Mouse (Mus musculus) midbrain, embryonic 14.5 days (tissue): ENCODE measurements around the gene Stk4. TPM values are rescaled to one million over a fixed set of nuclear protein-coding genes. Genes with fewer than 3 reads are reported as not detected.

Experiments
- ATAC-seq: fragments of 200-750 bp; cut with Nextera tagmentation; 2 replicates; pipeline ENCODE4 v1.8.0; 2017; ENCODE audit warnings: moderate number of reproducible peaks, moderate library complexity; ENCODE audit not compliant: low FRiP score, low TSS enrichment
- DNase-seq: peaks from one replicate; pipeline ENCODE4 v3.0.0-alpha.2; 2015
- H3K27ac ChIP-seq: fragments of 300-500 bp; sonication (generic); replicated peaks from 2 replicates; pipeline ENCODE4 v1.5.1; 2014; ENCODE audit warnings: mild to moderate bottlenecking, low read depth, low read length, moderate library complexity
- H3K27me3 ChIP-seq: fragments of 300-500 bp; sonication (generic); 2 replicates; pipeline ENCODE4 v1.6.1; 2014; ENCODE audit warnings: low read length, control low read depth, mixed read lengths; ENCODE audit not compliant: control insufficient read depth, insufficient read depth
- H3K36me3 ChIP-seq: fragments of 300-500 bp; sonication (generic); 2 replicates; pipeline ENCODE4 v1.6.1; 2014; ENCODE audit warnings: low read length, control low read depth; ENCODE audit not compliant: control insufficient read depth, insufficient read depth
- H3K4me1 ChIP-seq: fragments of 300-500 bp; sonication (generic); 2 replicates; pipeline ENCODE4 v1.6.1; 2014; ENCODE audit warnings: mild to moderate bottlenecking, antibody characterized with exemption, low read length, control low read depth; ENCODE audit not compliant: control insufficient read depth, insufficient read depth
- H3K4me2 ChIP-seq: fragments of 300-500 bp; sonication (generic); 2 replicates; pipeline ENCODE4 v1.6.1; 2014; ENCODE audit warnings: mild to moderate bottlenecking, low read length, moderate library complexity
- H3K4me3 ChIP-seq: fragments of 300-500 bp; sonication (generic); replicated peaks from 2 replicates; pipeline ENCODE4 v1.5.1; 2014; ENCODE audit warnings: low read depth, low read length
- H3K9ac ChIP-seq: fragments of 300-500 bp; sonication (generic); replicated peaks from 2 replicates; pipeline ENCODE4 v1.6.1; 2014; ENCODE audit warnings: mild to moderate bottlenecking, low read length, moderate library complexity
- H3K9me3 ChIP-seq: fragments of 300-500 bp; sonication (generic); 2 replicates; pipeline ENCODE4 v1.6.1; 2016; ENCODE audit warnings: low read length, control low read depth, mixed read lengths; ENCODE audit not compliant: control insufficient read depth
- whole genome bisulfite sequencing: fragments of 180-500 bp; shearing (Covaris S2); extraction: QIAGEN DNeasy Blood & Tissue Kit; methylation state at CpG from one replicate; pipeline ENCODE4 v1.1.7; 2014; 5-methylcytosine and 5-hydroxymethylcytosine counted together
- polyA plus RNA-seq: library from polyadenylated mRNA; unstranded; fragments of >200 nt; fragmentation: Nextera tagmentation; extraction: Ambion mirVana; gene quantifications from 2 replicates; pipeline ENCODE4 v1.2.1, GENCODE M21; 2014

Gene Stk4
- polyA plus RNA-seq, 1 experiment from 2014 or later = 35.0 TPM

DNA sequence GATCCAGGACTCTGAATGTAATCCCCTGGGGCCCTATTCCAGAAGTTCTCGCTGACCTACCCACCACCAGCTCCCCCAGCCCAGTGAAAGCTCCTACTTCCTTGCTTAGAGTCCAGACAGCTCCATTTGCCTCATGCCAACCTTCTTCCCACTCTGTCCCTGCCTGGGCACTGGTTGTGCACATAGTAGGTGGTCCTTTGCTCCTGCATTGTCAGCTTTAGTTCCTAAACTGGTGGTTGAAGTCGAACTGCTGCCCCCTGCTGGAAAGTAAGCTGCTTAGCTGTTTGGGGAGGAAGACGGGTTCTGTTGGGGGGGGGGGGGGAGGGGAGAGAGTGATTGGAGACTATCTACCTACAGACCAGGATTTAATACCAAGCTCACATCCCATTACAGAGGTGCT, 110.0 kb downstream of the Stk4 start:
- DNase-seq (peak; percentile 26), ATAC-seq (no peak)
- Histone ChIP-seq H3K27me3 (no peaks in the 10 kb centered on the region), H3K4me1 (no peaks in the 10 kb centered on the region), H3K4me2 (no peak overlapping the region), H3K9me3 (no peaks in the 10 kb centered on the region), H3K27ac (no peak overlapping the region), H3K36me3 (no peaks in the 10 kb centered on the region), H3K9ac (no peak overlapping the region), H3K4me3 (no peak overlapping the region)
- 45% methylated on average over 3 of the region's 3 CpGs for WGBS

DNA sequence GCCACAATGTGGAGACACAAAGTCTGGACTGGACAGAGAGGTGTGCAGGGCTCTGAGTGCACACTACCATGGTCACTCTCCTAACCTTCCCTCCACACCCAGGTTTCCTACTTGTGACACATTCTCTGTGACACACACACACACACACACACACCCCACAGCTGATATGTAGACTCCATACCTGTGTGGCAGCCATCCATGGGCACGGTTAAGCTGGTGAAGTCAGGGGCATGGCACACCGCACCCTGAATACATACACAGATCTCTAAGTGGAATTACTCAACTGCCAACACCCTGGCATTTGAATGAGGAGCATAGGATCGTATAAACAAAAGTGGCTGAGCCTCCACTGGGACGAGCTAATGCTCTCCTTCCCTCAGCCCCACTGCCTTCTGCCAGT, 110.6 kb downstream of the Stk4 start:
- H3K9me3 ChIP-seq = no peaks in the 10 kb centered on the region
- H3K4me2 ChIP-seq = no peak overlapping the region
- ATAC-seq (no peak), DNase-seq (no peak)
- H3K4me3 ChIP-seq = no peak overlapping the region
- no peaks in the 10 kb centered on the region for H3K27me3 ChIP-seq
- H3K9ac ChIP-seq = no peak overlapping the region
- H3K27ac ChIP-seq = no peak overlapping the region
- H3K4me1 ChIP-seq = no peaks in the 10 kb centered on the region
- WGBS = 88% methylated on average over 4 of the region's 4 CpGs
- no peaks in the 10 kb centered on the region for H3K36me3 ChIP-seq

DNA sequence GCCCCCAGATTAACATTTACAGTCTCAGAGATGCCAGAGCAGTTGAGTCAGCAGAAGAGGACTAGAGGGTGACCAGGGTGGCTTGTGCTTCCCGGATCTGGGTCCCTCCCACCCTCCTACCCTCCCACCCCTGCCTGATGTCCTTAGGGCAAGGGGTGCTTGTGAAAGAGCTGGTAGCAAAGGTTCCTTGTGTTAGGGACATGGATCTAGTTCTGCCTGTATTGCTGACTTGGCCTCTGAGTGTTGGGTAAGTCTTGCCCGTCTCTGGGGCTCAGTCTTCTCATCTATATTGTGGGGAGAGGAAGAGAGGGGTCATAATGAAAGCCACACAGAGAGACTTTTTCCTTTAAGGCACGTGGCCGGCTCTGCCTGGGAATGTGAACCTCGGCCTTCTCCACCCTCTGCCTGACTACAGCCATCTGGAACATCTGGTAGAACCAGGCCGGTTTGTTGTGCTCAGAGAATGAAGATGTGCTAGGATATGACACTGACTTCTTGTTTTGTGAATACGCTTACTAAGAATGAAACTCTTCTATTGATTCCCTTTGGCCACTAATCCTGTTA, 112.7 kb downstream of the Stk4 start, which contains the start of gene Wfdc5:
Gene Wfdc5, minus strand, starts transcription at position 51 of the 564 bp plus-strand sequence.
- H3K36me3 ChIP-seq = no peaks in the 10 kb centered on the region
- H3K27me3 ChIP-seq = no peaks in the 10 kb centered on the region
- no peak within 1 kb of the TSS for H3K9ac ChIP-seq
- WGBS = 57% methylated on average over 7 of the region's 7 CpGs
- no peak within 1 kb of the TSS for H3K4me3 ChIP-seq
- H3K27ac ChIP-seq = no peak within 1 kb of the TSS
- no peaks in the 10 kb centered on the region for H3K4me1 ChIP-seq
- H3K9me3 ChIP-seq = no peaks in the 10 kb centered on the region
- no peak for DNase-seq
- H3K4me2 ChIP-seq = no peak within 1 kb of the TSS
- no peak for ATAC-seq

DNA sequence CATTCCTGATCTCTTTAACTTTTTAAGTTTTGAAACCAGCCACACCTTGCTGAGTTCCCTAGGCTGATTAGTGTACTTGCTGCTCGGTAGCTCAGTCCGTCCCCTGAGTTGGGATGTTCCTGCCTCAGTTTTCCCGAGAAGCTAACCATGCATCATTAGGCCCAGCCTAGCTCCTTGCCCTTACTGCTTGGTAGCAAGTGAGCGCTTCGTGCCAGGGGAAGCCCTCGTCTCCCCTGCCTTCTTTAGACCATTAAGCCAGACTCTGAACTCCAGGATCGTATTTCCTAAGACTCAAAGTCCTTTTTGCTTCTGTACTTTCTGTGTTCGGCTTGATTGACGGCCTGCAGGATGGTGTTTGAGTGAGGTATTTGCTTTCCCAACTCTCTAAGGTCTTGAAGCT, 113.2 kb downstream of the Stk4 start:
- H3K4me3 ChIP-seq = no peak overlapping the region
- H3K27ac ChIP-seq = no peak overlapping the region
- DNase-seq (no peak), ATAC-seq (no peak)
- H3K36me3 ChIP-seq = no peaks in the 10 kb centered on the region
- no peaks in the 10 kb centered on the region for H3K9me3 ChIP-seq
- no peak overlapping the region for H3K4me2 ChIP-seq
- H3K27me3 ChIP-seq = no peaks in the 10 kb centered on the region
- no peak overlapping the region for H3K9ac ChIP-seq
- H3K4me1 ChIP-seq = no peaks in the 10 kb centered on the region
- WGBS = 69% methylated on average over 9 of the region's 9 CpGs

- Histone ChIP-seq H3K4me3 (no peak overlapping the region), H3K27me3 (no peaks in the 10 kb centered on the region), H3K4me1 (no peaks in the 10 kb centered on the region), H3K4me2 (no peak overlapping the region), H3K36me3 (no peaks in the 10 kb centered on the region), H3K9me3 (no peaks in the 10 kb centered on the region), H3K9ac (no peak overlapping the region), H3K27ac (no peak overlapping the region)
- WGBS = 35% methylated on average over 9 of the region's 9 CpGs
- no peak for DNase-seq
- no peak for ATAC-seq
These were observed 114.1 kb downstream of the Stk4 start for GRCm38 (mm10) chr2:164184145-164184719.

GRCm38 (mm10) chr2:164188722-164189121, 118.6 kb downstream of the Stk4 start:
- no peaks in the 10 kb centered on the region for H3K9me3 ChIP-seq
- WGBS = 32% methylated on average over 5 of the region's 5 CpGs

DNA sequence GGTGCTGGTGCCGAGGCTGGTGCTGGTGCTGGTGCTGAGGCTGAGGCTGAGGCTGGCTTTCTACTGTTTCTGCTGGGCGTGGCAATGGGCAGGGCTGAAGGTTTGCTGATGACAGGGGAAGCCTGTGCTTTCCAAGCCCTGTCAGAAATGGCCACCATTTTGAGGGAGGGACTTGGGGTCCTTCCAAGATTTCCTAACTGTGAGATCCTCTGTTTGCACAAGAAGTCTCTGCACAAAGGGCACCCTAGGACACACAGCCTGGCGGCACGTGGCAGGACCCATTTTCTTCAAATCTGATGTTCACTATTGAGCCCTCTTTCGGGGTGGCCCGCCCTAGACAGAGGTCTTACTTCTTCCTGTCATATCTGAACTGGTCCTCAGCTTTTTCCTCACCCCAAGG, 120.5 kb downstream of the Stk4 start, which contains the start of gene Wfdc12:
Gene Wfdc12, minus strand, starts transcription at position 33 of the 400 bp plus-strand sequence.
- no peak within 1 kb of the TSS for H3K27ac ChIP-seq
- H3K4me2 ChIP-seq = no peak within 1 kb of the TSS
- H3K36me3 ChIP-seq = no peaks in the 10 kb centered on the region
- H3K9me3 ChIP-seq = no peaks in the 10 kb centered on the region
- no peaks in the 10 kb centered on the region for H3K27me3 ChIP-seq
- no peak for ATAC-seq
- WGBS = 86% methylated on average over 6 of the region's 6 CpGs
- no peak within 1 kb of the TSS for H3K4me3 ChIP-seq
- H3K9ac ChIP-seq = no peak within 1 kb of the TSS
- H3K4me1 ChIP-seq = no peaks in the 10 kb centered on the region
- no peak for DNase-seq

More at GRCm38 (mm10) chr2:164188722-164189121, 118.6 kb downstream of the Stk4 start:
- no peak overlapping the region for H3K4me2 ChIP-seq
- H3K27ac ChIP-seq = no peak overlapping the region
- H3K4me1 ChIP-seq = no peaks in the 10 kb centered on the region
- H3K9ac ChIP-seq = no peak overlapping the region
- no peaks in the 10 kb centered on the region for H3K36me3 ChIP-seq
- DNase-seq (peak; percentile 27), ATAC-seq (no peak)
- no peak overlapping the region for H3K4me3 ChIP-seq
- no peaks in the 10 kb centered on the region for H3K27me3 ChIP-seq

GRCm38 (mm10) chr2:164192279-164192678, 122.2 kb downstream of the Stk4 start:
- no peak for ATAC-seq
- Histone ChIP-seq H3K27me3 (no peaks in the 10 kb centered on the region), H3K9me3 (no peaks in the 10 kb centered on the region), H3K4me2 (no peak overlapping the region), H3K4me3 (no peak overlapping the region), H3K4me1 (no peaks in the 10 kb centered on the region), H3K36me3 (no peaks in the 10 kb centered on the region), H3K27ac (no peak overlapping the region), H3K9ac (no peak overlapping the region)
- no peak for DNase-seq

GRCm38 (mm10) chr2:164194959-164195630, 125.0 kb downstream of the Stk4 start:
- Histone ChIP-seq H3K4me3 (no peak overlapping the region), H3K9me3 (no peaks in the 10 kb centered on the region), H3K27me3 (no peaks in the 10 kb centered on the region), H3K27ac (no peak overlapping the region), H3K4me1 (no peaks in the 10 kb centered on the region), H3K4me2 (no peak overlapping the region), H3K9ac (no peak overlapping the region), H3K36me3 (no peaks in the 10 kb centered on the region)
- 87% methylated on average over 5 of the region's 5 CpGs for WGBS
- no peak for ATAC-seq
- DNase-seq = no peak
